Mouse (Mus musculus) liver, embryonic 11.5 days (tissue): ENCODE measurements around the gene Col19a1. TPM values are rescaled to one million over a fixed set of nuclear protein-coding genes. Genes with fewer than 3 reads are reported as not detected.

Experiments used
- ATAC-seq: fragments of 200-750 bp; cut with Nextera tagmentation; replicated peaks from 2 replicates; pipeline ENCODE4 v1.8.0; 2017; ENCODE audit warnings: moderate number of reproducible peaks, mild to moderate bottlenecking, moderate TSS enrichment, moderate library complexity; ENCODE audit not compliant: low FRiP score
- DNase-seq: peaks from one replicate; pipeline ENCODE4 v3.0.0-alpha.2; 2017; ENCODE audit warnings: low spot score
- H3K27ac ChIP-seq: fragments of 300-500 bp; sonication (generic); 2 replicates; pipeline ENCODE4 v1.5.1; 2014; ENCODE audit warnings: mild to moderate bottlenecking, low read depth, low read length, control low read depth
- H3K27me3 ChIP-seq: fragments of 300-500 bp; sonication (generic); replicated peaks from 2 replicates; pipeline ENCODE4 v1.6.1; 2014; ENCODE audit warnings: low read length, mixed read lengths; ENCODE audit not compliant: control insufficient read depth, insufficient read depth
- H3K36me3 ChIP-seq: fragments of 300-500 bp; sonication (generic); 2 replicates; pipeline ENCODE4 v1.6.1; 2014; ENCODE audit warnings: mild to moderate bottlenecking, low read length, moderate library complexity, mixed read lengths; ENCODE audit not compliant: control insufficient read depth, insufficient read depth
- H3K4me1 ChIP-seq: fragments of 300-500 bp; sonication (generic); replicated peaks from 2 replicates; pipeline ENCODE4 v1.6.1; 2014; ENCODE audit warnings: low read length, mixed read lengths; ENCODE audit not compliant: control insufficient read depth, insufficient read depth
- H3K4me2 ChIP-seq: fragments of 300-500 bp; sonication (generic); 2 replicates; pipeline ENCODE4 v1.6.1; 2014; ENCODE audit warnings: mild to moderate bottlenecking, control low read depth, moderate library complexity
- H3K4me3 ChIP-seq: fragments of 300-500 bp; sonication (generic); 2 replicates; pipeline ENCODE4 v1.5.1; 2014; ENCODE audit warnings: low read depth, low read length, control low read depth
- H3K9ac ChIP-seq: fragments of 300-500 bp; sonication (generic); 2 replicates; pipeline ENCODE4 v1.6.1; 2014; ENCODE audit warnings: low read depth, low read length, control low read depth
- H3K9me3 ChIP-seq: fragments of 300-500 bp; sonication (generic); 2 replicates; pipeline ENCODE4 v1.6.1; 2016; ENCODE audit warnings: low read length, inconsistent platforms, mixed read lengths; ENCODE audit not compliant: control insufficient read depth
- WGBS: fragments of 180-500 bp; shearing (Covaris S2); extraction: QIAGEN DNeasy Blood & Tissue Kit; methylation state at CpG from one replicate; pipeline ENCODE4 v1.1.7; 2014; 5-methylcytosine and 5-hydroxymethylcytosine counted together
- polyA plus RNA-seq: library from polyadenylated mRNA; unstranded; fragments of >200 nt; fragmentation: Nextera tagmentation; extraction: Ambion mirVana; gene quantifications from 2 replicates; pipeline ENCODE4 v1.2.1, GENCODE M21; 2014

Gene Col19a1
- polyA plus RNA-seq, 1 experiment from 2014 or later = 0.23 TPM

- 63% methylated on average over 18 of the region's 18 CpGs for WGBS
- no peak overlapping the region for H3K4me3 ChIP-seq
- ATAC-seq (no peak), DNase-seq (no peak)
- H3K9ac ChIP-seq = no peak overlapping the region
- no peak overlapping the region for H3K27ac ChIP-seq
- no peaks in the 10 kb centered on the region for H3K27me3 ChIP-seq
- H3K36me3 ChIP-seq = no peaks in the 10 kb centered on the region
- no peak overlapping the region for H3K4me2 ChIP-seq
- no peaks in the 10 kb centered on the region for H3K9me3 ChIP-seq
- H3K4me1 ChIP-seq = no peaks in the 10 kb centered on the region
Observed at GRCm38 (mm10) chr1:24550560-24551280, 36.6 kb downstream of the Col19a1 start.

- no peak overlapping the region for H3K4me3 ChIP-seq
- no peaks in the 10 kb centered on the region for H3K27me3 ChIP-seq
- no peak for ATAC-seq
- H3K9me3 ChIP-seq = no peaks in the 10 kb centered on the region
- no peak overlapping the region for H3K27ac ChIP-seq
- no peak for DNase-seq
- no peaks in the 10 kb centered on the region for H3K36me3 ChIP-seq
- 55% methylated on average over 10 of the region's 10 CpGs for WGBS
- no peaks in the 10 kb centered on the region for H3K4me1 ChIP-seq
- no peak overlapping the region for H3K4me2 ChIP-seq
- no peak overlapping the region for H3K9ac ChIP-seq
Observed at GRCm38 (mm10) chr1:24550031-24550430, 37.2 kb downstream of the Col19a1 start.

- H3K27ac ChIP-seq = no peak overlapping the region
- 80% methylated on average over 8 of the region's 8 CpGs for WGBS
- H3K27me3 ChIP-seq = no peaks in the 10 kb centered on the region
- no peak for ATAC-seq
- no peak overlapping the region for H3K9ac ChIP-seq
- no peak overlapping the region for H3K4me3 ChIP-seq
- DNase-seq = no peak
- no peak overlapping the region for H3K4me2 ChIP-seq
- no peaks in the 10 kb centered on the region for H3K36me3 ChIP-seq
- no peaks in the 10 kb centered on the region for H3K4me1 ChIP-seq
- H3K9me3 ChIP-seq = no peaks in the 10 kb centered on the region
Observed at GRCm38 (mm10) chr1:24549050-24549449, 38.2 kb downstream of the Col19a1 start.

- Histone ChIP-seq H3K27me3 (no peaks in the 10 kb centered on the region), H3K9me3 (no peaks in the 10 kb centered on the region), H3K4me3 (no peak overlapping the region), H3K4me1 (no peaks in the 10 kb centered on the region), H3K36me3 (no peaks in the 10 kb centered on the region), H3K4me2 (no peak overlapping the region), H3K27ac (no peak overlapping the region), H3K9ac (no peak overlapping the region)
- no peak for DNase-seq
- WGBS = 63% methylated on average over 1 of the region's 1 CpGs
- ATAC-seq = no peak
Observed at GRCm38 (mm10) chr1:24547574-24547973, 39.7 kb downstream of the Col19a1 start.

- H3K4me3 ChIP-seq = no peak overlapping the region
- no peak overlapping the region for H3K4me2 ChIP-seq
- H3K27me3 ChIP-seq = no peaks in the 10 kb centered on the region
- no peaks in the 10 kb centered on the region for H3K9me3 ChIP-seq
- ATAC-seq = no peak
- no peak overlapping the region for H3K27ac ChIP-seq
- no peak overlapping the region for H3K9ac ChIP-seq
- H3K36me3 ChIP-seq = no peaks in the 10 kb centered on the region
- no peaks in the 10 kb centered on the region for H3K4me1 ChIP-seq
- WGBS = 55% methylated on average over 1 of the region's 1 CpGs
- DNase-seq = no peak
Observed at GRCm38 (mm10) chr1:24539852-24540251, 47.4 kb downstream of the Col19a1 start.

GRCm38 (mm10) chr1:24527194-24527593, 60.1 kb downstream of the Col19a1 start:
- no peak overlapping the region for H3K4me3 ChIP-seq

GRCm38 (mm10) chr1:24517462-24517861, 69.8 kb downstream of the Col19a1 start:
- Histone ChIP-seq H3K27ac (no peak overlapping the region), H3K4me2 (no peak overlapping the region), H3K4me1 (no peaks in the 10 kb centered on the region), H3K36me3 (no peaks in the 10 kb centered on the region), H3K27me3 (no peaks in the 10 kb centered on the region), H3K4me3 (no peak overlapping the region), H3K9me3 (no peaks in the 10 kb centered on the region), H3K9ac (no peak overlapping the region)
- DNase-seq (no peak), ATAC-seq (no peak)
- WGBS = 81% methylated on average over 4 of the region's 4 CpGs

More at GRCm38 (mm10) chr1:24527194-24527593, 60.1 kb downstream of the Col19a1 start:
- no peaks in the 10 kb centered on the region for H3K4me1 ChIP-seq
- H3K36me3 ChIP-seq = no peaks in the 10 kb centered on the region
- ATAC-seq = no peak
- no peak overlapping the region for H3K27ac ChIP-seq
- H3K27me3 ChIP-seq = no peaks in the 10 kb centered on the region
- H3K9me3 ChIP-seq = no peaks in the 10 kb centered on the region
- WGBS = 81% methylated on average over 2 of the region's 2 CpGs
- no peak overlapping the region for H3K4me2 ChIP-seq
- no peak overlapping the region for H3K9ac ChIP-seq
- DNase-seq = no peak

GRCm38 (mm10) chr1:24515341-24515740, 71.9 kb downstream of the Col19a1 start:
- ATAC-seq = no peak
- H3K9ac ChIP-seq = no peak overlapping the region
- no peak overlapping the region for H3K27ac ChIP-seq
- no peaks in the 10 kb centered on the region for H3K9me3 ChIP-seq
- H3K4me3 ChIP-seq = no peak overlapping the region
- 82% methylated on average over 5 of the region's 5 CpGs for WGBS
- H3K4me1 ChIP-seq = no peaks in the 10 kb centered on the region
- no peak for DNase-seq
- no peaks in the 10 kb centered on the region for H3K27me3 ChIP-seq
- H3K4me2 ChIP-seq = no peak overlapping the region
- no peaks in the 10 kb centered on the region for H3K36me3 ChIP-seq

GRCm38 (mm10) chr1:24511536-24511935, 75.7 kb downstream of the Col19a1 start:
- no peak for DNase-seq
- Histone ChIP-seq H3K27me3 (no peaks in the 10 kb centered on the region), H3K9ac (no peak overlapping the region), H3K27ac (no peak overlapping the region), H3K4me3 (no peak overlapping the region), H3K9me3 (no peaks in the 10 kb centered on the region), H3K4me1 (no peaks in the 10 kb centered on the region), H3K36me3 (no peaks in the 10 kb centered on the region), H3K4me2 (no peak overlapping the region)
- ATAC-seq = no peak
- 73% methylated on average over 6 of the region's 6 CpGs for WGBS
